Mouse (Mus musculus) erythroblast, adult 5-6 weeks (primary cell): ENCODE measurements around the gene Ppp2r5b. TPM values are rescaled to one million over a fixed set of nuclear protein-coding genes. Genes with fewer than 3 reads are reported as not detected.

Experiments
- ATAC-seq: replicated peaks from 2 replicates; pipeline ENCODE4 v1.8.0; 2016; ENCODE audit warnings: moderate number of reproducible peaks, mild to moderate bottlenecking, moderate TSS enrichment, inconsistent platforms; ENCODE audit not compliant: poor library complexity, low FRiP score, severe bottlenecking
- total RNA-seq, 2 experiments: library from RNA; stranded (forward) in 1 of 2; stranded (reverse) in 1 of 2; fragments of 150-400 nt in 1 of 2; fragments of 200-764, 138-1000 nt in 1 of 2; gene quantifications; 2 replicates each; pipeline versions ENCODE4 v1.2.3 to v1.2.4; 2015 to 2017; ENCODE audit warnings: low replicate concordance in 2 of 2

Gene Ppp2r5b
- total RNA-seq (2015; ENCODE audit: low replicate concordance) (45.5 and 51.0 TPM in 2 replicates), total RNA-seq (2017; ENCODE audit: low replicate concordance) (117 and 295 TPM in 2 replicates)

- peak; percentile 66 for ATAC-seq
Measured at GRCm38 (mm10) chr19:6235084-6236052, at the start of gene Ppp2r5b. Gene Ppp2r5b (minus strand): TSS chr19:6235872.

- ATAC-seq = 0 out of 2 replicates have a peak, but pooled peaks have one; percentile 44
Measured at GRCm38 (mm10) chr19:6285226-6285625, 49.6 kb upstream of the Ppp2r5b start.

- peak; percentile 37 for ATAC-seq
Measured at GRCm38 (mm10) chr19:6284502-6284901, 48.8 kb upstream of the Ppp2r5b start.

GRCm38 (mm10) chr19:6283001-6283400 lies 47.3 kb upstream of the Ppp2r5b start:
- ATAC-seq = no peak

GRCm38 (mm10) chr19:6281122-6282020 lies 45.7 kb upstream of the Ppp2r5b start:
- no peak for ATAC-seq

- ATAC-seq = no peak
Measured at GRCm38 (mm10) chr19:6280554-6280953, 44.9 kb upstream of the Ppp2r5b start.

GRCm38 (mm10) chr19:6279481-6280144 lies 43.9 kb upstream of the Ppp2r5b start:
- ATAC-seq = no peak

- ATAC-seq = no peak
Measured at GRCm38 (mm10) chr19:6278439-6279073, 42.9 kb upstream of the Ppp2r5b start.

- peak; percentile 54 for ATAC-seq
Measured at GRCm38 (mm10) chr19:6277661-6278438, 42.2 kb upstream of the Ppp2r5b start.

GRCm38 (mm10) chr19:6276426-6277421 lies 41.1 kb upstream of the Ppp2r5b start, which contains the start of gene Ehd1:
Gene Ehd1 (plus strand): TSS chr19:6276725.
- peak; percentile 85 for ATAC-seq

- ATAC-seq = no peak; the same call in 1 of the 2 replicates
Measured at GRCm38 (mm10) chr19:6275740-6276389, 40.2 kb upstream of the Ppp2r5b start.

- no peak for ATAC-seq
Measured at GRCm38 (mm10) chr19:6273998-6274608, 38.4 kb upstream of the Ppp2r5b start.

- ATAC-seq = no peak
Measured at GRCm38 (mm10) chr19:6273592-6273991, 37.9 kb upstream of the Ppp2r5b start.

GRCm38 (mm10) chr19:6272738-6273137 lies 37.1 kb upstream of the Ppp2r5b start:
- no peak for ATAC-seq

GRCm38 (mm10) chr19:6272053-6272452 lies 36.4 kb upstream of the Ppp2r5b start:
- ATAC-seq = no peak

- no peak for ATAC-seq
Measured at GRCm38 (mm10) chr19:6271206-6271605, 35.5 kb upstream of the Ppp2r5b start.
